Mouse (Mus musculus) mouse embryonic stem cell (cell line): ENCODE measurements at regions not wholly inside any gene's neighbourhood (a gene's known extent, or its start where the extent isn't known, plus 50 kb on each side); places are given as distances from the start of the nearest gene placed in this dataset.
"Not testable (repeated sequence)": the region's sequence is repeated elsewhere in the genome, so short reads cannot be mapped to it uniquely, and the experiment has no call there.

Experiments used
- in situ Hi-C, 2 experiments: fragments of 300-500 bp; cut with MboI; formaldehyde crosslinking; loops; 1 replicate in 1 of 2; 3 replicates in 1 of 2; pipeline ENCODE4 v1.14.3; 2019 to 2020; ENCODE audit warnings: low sequenced_read_pairs in 2 of 2, low pct_unique_long_range_greater_than_20kb in 1 of 2, mixed read lengths in 1 of 2; ENCODE audit not compliant: unreplicated experiment in 1 of 2

GRCm38 (mm10) chr13:74969244-74969643 lies 120.4 kb upstream of the Pcsk1 start:
- in situ Hi-C loops = no loop called here

- in situ Hi-C loops = no loop called here
Observed at GRCm38 (mm10) chr13:74955876-74956275, 133.8 kb upstream of the Pcsk1 start.

GRCm38 (mm10) chr13:74913655-74914054 lies 105.0 kb upstream of the Cast start:
- in situ Hi-C loops = not testable (repeated sequence)

GRCm38 (mm10) chr13:74903213-74904055 lies 94.8 kb upstream of the Cast start:
- in situ Hi-C loops = no loop called here

- in situ Hi-C loops = no loop called here
Observed at GRCm38 (mm10) chr13:74889859-74890469, 81.4 kb upstream of the Cast start.

GRCm38 (mm10) chr13:74867720-74868119 lies 59.1 kb upstream of the Cast start:
- in situ Hi-C loops = loop anchor here (10.0 kb wide), 2 partner anchors 223 to 233 kb away; partner anchors contain the start of gene Erap1 (in 1 of the 2)

GRCm38 (mm10) chr13:74864000-74864399 lies 55.4 kb upstream of the Cast start:
- in situ Hi-C loops = loop anchor here (10.0 kb wide), 2 partner anchors 219 to 229 kb away; partner anchors contain the start of gene Erap1 (in 1 of the 2)

- in situ Hi-C loops = loop anchor here (10.0 kb wide), 2 partner anchors 217 to 227 kb away; partner anchors contain the start of gene Erap1 (in 1 of the 2)
Observed at GRCm38 (mm10) chr13:74861373-74861970, 52.9 kb upstream of the Cast start.
